In the genomic region with DNA sequence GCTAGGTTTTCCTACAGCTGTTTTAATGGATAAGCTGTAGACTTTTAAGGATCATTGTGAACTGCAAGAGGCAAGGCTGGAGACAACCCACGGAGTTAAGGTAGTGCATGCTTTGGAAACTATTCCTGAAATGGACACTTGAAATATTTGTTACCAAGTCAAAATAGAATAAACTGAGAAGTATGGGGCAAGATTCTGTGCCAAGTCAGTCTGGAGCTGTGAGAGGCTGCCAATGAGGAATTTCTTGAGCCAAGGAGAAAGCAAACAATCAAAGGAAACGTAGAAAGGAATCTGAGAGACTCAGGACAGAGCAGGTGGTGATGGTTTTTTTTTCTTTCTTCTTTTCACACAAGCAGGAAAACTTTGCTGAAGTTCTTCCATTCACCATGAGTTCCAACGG, we compare ENCODE assay signal across 14 mouse cellular contexts.
"Had no signal": no experiment of that assay in that cellular context is flagged by ENCODE, and none has a peak within 500 bp of the region (broad histone marks: within the 10 kb centered on the region; RNA-seq: fewer than 3 reads in every experiment).

No protein-coding gene starts in this region.

- ATAC-seq: intestine, embryonic 15.5 days; midbrain, embryonic 15.5 days had no signal

- H3K27me3 ChIP-seq: intestine, embryonic 15.5 days; kidney, embryonic 15.5 days; limb, embryonic 15.5 days; liver, embryonic 13.5 days; megakaryocyte, embryonic 14.5 days; midbrain, embryonic 15.5 days; neural tube, embryonic 12.5 days; stomach, embryonic 15.5 days had no signal

- H3K9ac ChIP-seq: intestine, embryonic 15.5 days; kidney, embryonic 15.5 days; limb, embryonic 15.5 days; liver, embryonic 13.5 days; midbrain, embryonic 15.5 days; neural tube, embryonic 12.5 days; stomach, embryonic 15.5 days had no signal

- H3K9me3 ChIP-seq: intestine, embryonic 15.5 days; kidney, embryonic 15.5 days; limb, embryonic 15.5 days; liver, embryonic 13.5 days; megakaryocyte, embryonic 14.5 days; midbrain, embryonic 15.5 days; neural tube, embryonic 12.5 days; stomach, embryonic 15.5 days had no signal

- H3K36me3 ChIP-seq: intestine, embryonic 15.5 days; kidney, embryonic 15.5 days; limb, embryonic 15.5 days; liver, embryonic 13.5 days; midbrain, embryonic 15.5 days; neural tube, embryonic 12.5 days; stomach, embryonic 15.5 days had no signal

- DNase-seq: kidney, adult 18-20 months; kidney, postnatal 14 days; liver, embryonic 13.5 days; thymus, adult 2 months; thymus, postnatal 25 days had no signal

- H3K4me3 ChIP-seq: intestine, embryonic 15.5 days; kidney, embryonic 15.5 days; limb, embryonic 15.5 days; liver, embryonic 13.5 days; megakaryocyte, embryonic 14.5 days; midbrain, embryonic 15.5 days; neural tube, embryonic 12.5 days; stomach, embryonic 15.5 days had no signal

- H3K27ac ChIP-seq: intestine, embryonic 15.5 days; kidney, embryonic 15.5 days; limb, embryonic 15.5 days; liver, embryonic 13.5 days; macrophage; midbrain, embryonic 15.5 days; neural tube, embryonic 12.5 days; stomach, embryonic 15.5 days had no signal

- H3K4me1 ChIP-seq: intestine, embryonic 15.5 days; kidney, embryonic 15.5 days; limb, embryonic 15.5 days; liver, embryonic 13.5 days; megakaryocyte, embryonic 14.5 days; midbrain, embryonic 15.5 days; neural tube, embryonic 12.5 days; stomach, embryonic 15.5 days had no signal

- H3K4me2 ChIP-seq: intestine, embryonic 15.5 days; kidney, embryonic 15.5 days; limb, embryonic 15.5 days; liver, embryonic 13.5 days; midbrain, embryonic 11.5 days; midbrain, embryonic 15.5 days; neural tube, embryonic 12.5 days; stomach, embryonic 15.5 days had no signal
